Mouse (Mus musculus) kidney, adult 11 months (tissue): ENCODE results near the gene Npas4.
A peak's percentile ranks its signal among the peaks of the same experiment; 100 is the strongest.
"Not testable (repeated sequence)": the region's sequence is repeated elsewhere in the genome, so short reads cannot be mapped to it uniquely, and the experiment has no call there.

ENCODE experiments used
- DNase-seq: peaks from one replicate; pipeline ENCODE4 v3.0.0; 2022

Npas4 gene

GRCm38 (mm10) chr19:4990256-4990625 is at the start of gene Npas4:
Npas4 (minus strand) TSS chr19:4990316.
- no peak for DNase-seq

- peak; percentile 41 for DNase-seq
Observed at GRCm38 (mm10) chr19:5039301-5040114, 49.4 kb upstream of the Npas4 start.

GRCm38 (mm10) chr19:5038709-5039156 is 48.6 kb upstream of the Npas4 start, which contains the start of the genes B4gat1 and AC124502.3:
B4gat1 (plus strand) TSS chr19:5038826.
AC124502.3 (plus strand) TSS chr19:5038891.
- DNase-seq, result peak; percentile 87

- peak; percentile 69 for DNase-seq
Observed at GRCm38 (mm10) chr19:5037678-5038571, 47.8 kb upstream of the Npas4 start.

GRCm38 (mm10) chr19:5036577-5036976 is 46.5 kb upstream of the Npas4 start:
- DNase-seq, result no peak

- DNase-seq, result no peak
Observed at GRCm38 (mm10) chr19:5032686-5033085, 42.6 kb upstream of the Npas4 start.

GRCm38 (mm10) chr19:5026111-5026510 is 36.0 kb upstream of the Npas4 start:
- no peak for DNase-seq

GRCm38 (mm10) chr19:5023621-5024479 is 33.7 kb upstream of the Npas4 start, which contains the start of gene Slc29a2:
Slc29a2 (plus strand) TSS chr19:5023860.
- peak; percentile 93 for DNase-seq

GRCm38 (mm10) chr19:5021416-5021815 is 31.3 kb upstream of the Npas4 start:
- no peak for DNase-seq

GRCm38 (mm10) chr19:5018191-5018590 is 28.1 kb upstream of the Npas4 start:
- no peak for DNase-seq

- no peak for DNase-seq
Observed at GRCm38 (mm10) chr19:5017611-5018010, 27.5 kb upstream of the Npas4 start.

- peak; percentile 60 for DNase-seq
Observed at GRCm38 (mm10) chr19:5016782-5017181, 26.7 kb upstream of the Npas4 start.

GRCm38 (mm10) chr19:5016221-5016742 is 26.2 kb upstream of the Npas4 start:
- DNase-seq, result peak; percentile 76

GRCm38 (mm10) chr19:5014961-5015398 is 24.9 kb upstream of the Npas4 start:
- DNase-seq, result peak; percentile 37

- DNase-seq, result no peak
Observed at GRCm38 (mm10) chr19:5013138-5013537, 23.0 kb upstream of the Npas4 start.

- no peak for DNase-seq
Observed at GRCm38 (mm10) chr19:5004925-5005324, 14.8 kb upstream of the Npas4 start.

- DNase-seq, result not testable (repeated sequence)
Observed at GRCm38 (mm10) chr19:5003644-5004043, 13.5 kb upstream of the Npas4 start.

- peak; percentile 43 for DNase-seq
Observed at GRCm38 (mm10) chr19:5001666-5002406, 11.7 kb upstream of the Npas4 start.

- no peak for DNase-seq
Observed at GRCm38 (mm10) chr19:4999445-5000140, 9.5 kb upstream of the Npas4 start.

- no peak for DNase-seq
Observed at GRCm38 (mm10) chr19:4994043-4994442, 3.9 kb upstream of the Npas4 start.

- DNase-seq, result no peak
Observed at GRCm38 (mm10) chr19:4992904-4993303, 2.8 kb upstream of the Npas4 start.
